Mouse (Mus musculus) adrenal gland, postnatal 10 days (tissue): Measurements from ENCODE around the gene Dmtf1. TPM values are rescaled to one million over a fixed set of nuclear protein-coding genes. Genes with fewer than 3 reads are reported as not detected.

ENCODE experiments used
- total RNA-seq, 2 experiments: library from RNA; stranded (reverse); gene quantifications; 2 replicates each; pipeline ENCODE4 v1.2.3; 2021

Gene Dmtf1
- total RNA-seq, 2 experiments from 2014 or later, result 22.0 to 30.5 TPM

Other genes starting within 250 kb of the Dmtf1 start
- gene Crot, start 164.5 kb downstream of the Dmtf1 start, total RNA-seq, result 100 to 1,000 TPM in 1 of 2 experiments, 10 to 100 TPM in 1; 82.2 to 158 TPM
- 10 to 100 TPM; 26.2 to 26.8 TPM for gene Tmem243, start 61.1 kb downstream of the Dmtf1 start, total RNA-seq
- gene 9330182L06Rik, start 104.3 kb upstream of the Dmtf1 start, total RNA-seq, result 10 to 100 TPM in 1 of 2 experiments, 1 to 10 TPM in 1; 8.3 to 10.9 TPM